Mouse (Mus musculus) hindbrain, embryonic 16.5 days (tissue): ENCODE results near the gene Prlh. TPM values are rescaled to one million over a fixed set of nuclear protein-coding genes. Genes with fewer than 3 reads are reported as not detected.

Experiments
- ATAC-seq: fragments of 200-750 bp; cut with Nextera tagmentation; 2 replicates; pipeline ENCODE4 v1.8.0; 2017; ENCODE audit warnings: moderate TSS enrichment, moderate library complexity
- H3K27ac ChIP-seq: fragments of 300-500 bp; sonication (generic); 2 replicates; pipeline ENCODE4 v1.5.1; 2014; ENCODE audit warnings: low read depth, mild to moderate bottlenecking, control low read depth, low read length, moderate library complexity
- H3K27me3 ChIP-seq: fragments of 300-500 bp; sonication (generic); replicated peaks from 2 replicates; pipeline ENCODE4 v1.6.1; 2014; ENCODE audit warnings: low read length; ENCODE audit not compliant: control insufficient read depth, insufficient read depth
- H3K36me3 ChIP-seq: fragments of 300-500 bp; sonication (generic); 2 replicates; pipeline ENCODE4 v1.6.1; 2014; ENCODE audit warnings: mild to moderate bottlenecking, low read length, moderate library complexity, mixed read lengths; ENCODE audit not compliant: control insufficient read depth, insufficient read depth
- H3K4me1 ChIP-seq: fragments of 300-500 bp; sonication (generic); 2 replicates; pipeline ENCODE4 v1.6.1; 2014; ENCODE audit warnings: low read depth, low read length; ENCODE audit not compliant: control insufficient read depth, insufficient read depth
- H3K4me2 ChIP-seq: fragments of 300-500 bp; sonication (generic); 2 replicates; pipeline ENCODE4 v1.6.1; 2014; ENCODE audit warnings: mild to moderate bottlenecking, low read length, control low read depth, moderate library complexity
- H3K4me3 ChIP-seq: fragments of 300-500 bp; sonication (generic); 2 replicates; pipeline ENCODE4 v1.5.1; 2014; ENCODE audit warnings: mild to moderate bottlenecking, low read length, control low read depth, moderate library complexity
- H3K9ac ChIP-seq: fragments of 300-500 bp; sonication (generic); 2 replicates; pipeline ENCODE4 v1.6.1; 2014; ENCODE audit warnings: low read depth, mild to moderate bottlenecking, control low read depth, low read length, moderate library complexity
- H3K9me3 ChIP-seq: fragments of 300-500 bp; sonication (generic); 2 replicates; pipeline ENCODE4 v1.6.1; 2014; ENCODE audit warnings: mild to moderate bottlenecking, low read length, moderate library complexity; ENCODE audit not compliant: control insufficient read depth
- WGBS: fragments of 180-500 bp; shearing (Covaris S2); extraction: QIAGEN DNeasy Blood & Tissue Kit; methylation state at CpG from one replicate; pipeline ENCODE4 v1.1.7; 2014; 5-methylcytosine and 5-hydroxymethylcytosine counted together
- polyA plus RNA-seq: library from polyadenylated mRNA; unstranded; fragments of >200 nt; fragmentation: Nextera tagmentation; extraction: Ambion mirVana; gene quantifications from 2 replicates; pipeline ENCODE4 v1.2.1, GENCODE M21; 2015

Prlh gene
- polyA plus RNA-seq, 1 experiment from 2014 or later, result not detected

DNA sequence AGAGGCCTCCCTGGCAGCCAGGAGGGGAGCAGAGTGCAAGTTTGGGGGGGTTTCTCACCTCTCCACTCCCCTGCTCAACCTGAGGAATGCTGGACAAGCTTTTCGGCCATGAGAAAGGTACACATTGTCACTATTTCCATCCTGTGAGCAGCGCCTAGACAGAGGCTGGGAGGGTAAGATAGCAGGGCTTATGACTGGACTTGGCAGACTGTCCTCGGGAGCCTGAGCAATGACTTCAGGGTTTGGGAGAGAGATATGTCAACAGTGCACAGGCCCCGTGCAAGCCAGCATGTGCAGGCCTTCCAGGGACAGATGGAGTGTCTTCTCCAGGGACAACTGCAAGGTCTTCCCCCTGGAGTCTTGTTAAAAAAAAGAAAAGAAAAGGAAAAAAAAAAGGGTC lies 12.9 kb upstream of the Prlh start:
- H3K4me3 ChIP-seq, result no peak overlapping the region
- H3K36me3 ChIP-seq, result no peaks in the 10 kb centered on the region
- H3K9ac ChIP-seq, result no peak overlapping the region
- 83% methylated on average over 4 of the region's 4 CpGs for WGBS
- no peaks in the 10 kb centered on the region for H3K4me1 ChIP-seq
- ATAC-seq, result no peak
- no peaks in the 10 kb centered on the region for H3K27me3 ChIP-seq
- no peak overlapping the region for H3K4me2 ChIP-seq
- H3K9me3 ChIP-seq, result no peaks in the 10 kb centered on the region
- no peak overlapping the region for H3K27ac ChIP-seq

DNA sequence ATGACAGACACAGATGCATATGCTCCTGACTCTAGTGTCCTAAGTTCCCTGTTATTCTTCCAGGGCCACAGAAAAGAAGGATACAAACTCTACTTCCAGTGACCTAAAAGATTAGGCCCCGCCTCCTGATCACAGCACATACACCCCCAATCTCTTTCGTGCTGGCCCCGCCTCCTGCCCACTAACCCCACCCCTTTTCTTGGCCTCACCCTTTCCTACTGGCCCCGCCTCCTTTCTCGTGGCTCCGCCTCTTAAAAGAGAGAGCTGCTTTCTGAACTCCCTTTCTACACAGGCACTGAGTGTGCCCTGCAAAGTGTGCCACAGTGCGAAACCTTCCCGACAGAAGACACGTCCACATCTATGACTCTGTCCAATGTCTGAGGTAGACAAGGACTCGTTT lies 7.7 kb upstream of the Prlh start:
- 51% methylated on average over 10 of the region's 10 CpGs for WGBS

DNA sequence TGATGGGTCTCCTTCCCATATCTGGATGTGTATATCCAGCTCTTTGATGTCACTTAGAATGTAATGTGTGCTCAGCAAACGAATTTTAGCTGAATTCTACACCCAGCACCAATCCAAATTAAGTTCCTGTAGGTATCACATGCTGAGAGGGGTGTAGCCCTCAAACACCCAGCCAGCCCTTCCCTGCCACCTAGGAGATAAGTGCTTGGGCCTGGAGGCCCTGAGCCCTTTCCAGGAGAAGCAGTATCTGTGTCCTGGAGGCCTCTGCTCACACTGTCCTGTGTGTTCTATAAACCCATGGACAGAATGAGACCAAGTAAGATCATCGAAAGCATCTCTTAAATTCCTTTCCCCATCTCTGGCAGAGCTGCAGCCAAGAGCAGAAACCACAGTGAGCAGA lies 5.7 kb upstream of the Prlh start:
- 73% methylated on average over 2 of the region's 2 CpGs for WGBS
- Histone ChIP-seq H3K4me2 (no peak overlapping the region), H3K36me3 (no peaks in the 10 kb centered on the region), H3K4me3 (no peak overlapping the region), H3K9me3 (no peaks in the 10 kb centered on the region), H3K27ac (no peak overlapping the region), H3K27me3 (no peaks in the 10 kb centered on the region; the same call in 1 of the 2 replicates), H3K4me1 (no peaks in the 10 kb centered on the region), H3K9ac (no peak overlapping the region)
- no peak for ATAC-seq

More for the DNA sequence above, 7.7 kb upstream of the Prlh start:
- H3K27ac ChIP-seq, result no peak overlapping the region
- H3K27me3 ChIP-seq, result no peaks in the 10 kb centered on the region
- no peaks in the 10 kb centered on the region for H3K36me3 ChIP-seq
- no peak overlapping the region for H3K4me3 ChIP-seq
- no peaks in the 10 kb centered on the region for H3K9me3 ChIP-seq
- H3K4me1 ChIP-seq, result no peaks in the 10 kb centered on the region
- no peak overlapping the region for H3K4me2 ChIP-seq
- ATAC-seq, result no peak
- H3K9ac ChIP-seq, result no peak overlapping the region

DNA sequence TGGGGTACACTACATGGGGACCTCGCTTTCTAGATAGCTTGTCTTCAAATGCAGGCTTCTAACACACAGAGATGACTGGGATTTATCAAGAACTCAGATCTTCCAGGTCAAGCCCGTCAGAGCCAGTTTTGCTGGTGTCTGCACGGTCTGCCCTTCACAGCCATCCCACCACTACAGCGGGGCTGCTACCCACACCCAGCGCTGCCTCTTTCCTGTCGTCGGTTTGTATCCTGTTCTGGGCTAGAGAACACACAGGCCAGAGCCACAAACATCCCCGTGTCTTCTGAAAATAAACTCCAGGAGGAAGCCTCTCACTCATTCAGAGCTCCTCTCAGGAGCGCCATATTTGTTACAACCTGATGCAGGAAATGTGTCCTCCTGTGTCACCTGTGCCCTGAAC lies 3.6 kb upstream of the Prlh start:
- WGBS, result 79% methylated on average over 9 of the region's 9 CpGs
- no peaks in the 10 kb centered on the region for H3K9me3 ChIP-seq
- no peaks in the 10 kb centered on the region; the same call in 1 of the 2 replicates for H3K27me3 ChIP-seq
- H3K4me3 ChIP-seq, result no peak overlapping the region
- no peak for ATAC-seq
- H3K36me3 ChIP-seq, result no peaks in the 10 kb centered on the region
- H3K4me1 ChIP-seq, result peaks cover 7% of the 10 kb centered on the region
- H3K27ac ChIP-seq, result no peak overlapping the region
- H3K4me2 ChIP-seq, result no peak overlapping the region
- no peak overlapping the region for H3K9ac ChIP-seq

DNA sequence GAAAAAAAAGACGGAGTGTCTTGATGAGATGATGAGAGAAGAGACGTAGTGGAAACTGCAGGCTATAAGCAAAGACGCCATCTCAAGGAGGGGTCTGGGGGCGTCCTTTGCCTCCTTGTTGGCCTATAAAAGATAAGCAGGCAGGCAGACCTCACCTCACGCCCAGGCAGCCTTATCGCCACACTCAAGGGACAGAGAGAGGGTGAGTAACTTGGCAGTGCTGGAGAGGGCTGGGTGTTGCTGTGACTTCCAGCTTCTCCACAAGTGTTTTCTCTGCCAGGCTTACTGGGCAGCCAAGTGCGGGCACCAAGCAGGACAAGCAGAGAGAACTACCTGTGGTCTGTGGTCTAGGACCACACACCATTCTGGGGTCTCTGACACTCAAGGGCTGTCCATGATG lies 1.2 kb upstream of the Prlh start:
- no peak overlapping the region for H3K4me2 ChIP-seq
- H3K4me3 ChIP-seq, result no peak overlapping the region
- H3K36me3 ChIP-seq, result no peaks in the 10 kb centered on the region
- H3K9ac ChIP-seq, result no peak overlapping the region
- 87% methylated on average over 7 of the region's 7 CpGs for WGBS
- H3K4me1 ChIP-seq, result peaks cover 7% of the 10 kb centered on the region
- H3K27ac ChIP-seq, result no peak overlapping the region
- no peaks in the 10 kb centered on the region; the same call in 1 of the 2 replicates for H3K27me3 ChIP-seq
- no peak for ATAC-seq
- H3K9me3 ChIP-seq, result no peaks in the 10 kb centered on the region

DNA sequence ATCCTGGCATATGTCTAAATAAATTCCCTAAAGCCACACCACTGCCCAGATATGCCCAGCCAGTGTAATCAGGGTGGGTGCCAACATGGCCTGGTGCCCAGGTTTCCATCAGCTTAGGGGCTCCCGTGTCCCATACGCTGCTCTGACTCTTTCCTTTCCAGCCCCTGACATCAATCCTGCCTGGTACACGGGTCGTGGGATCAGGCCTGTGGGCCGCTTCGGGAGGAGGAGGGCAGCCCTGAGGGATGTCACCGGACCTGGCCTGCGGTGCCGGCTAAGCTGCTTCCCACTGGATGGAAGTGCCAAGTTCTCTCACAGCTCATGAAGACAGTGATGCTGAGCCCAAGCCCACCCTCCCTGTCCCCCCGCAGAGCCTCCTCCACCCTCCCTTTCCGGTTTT lies 780 bp downstream of the Prlh start:
- Histone ChIP-seq H3K27ac (no peak overlapping the region), H3K4me3 (no peak overlapping the region), H3K9ac (no peak overlapping the region), H3K36me3 (no peaks in the 10 kb centered on the region), H3K4me1 (peaks cover 7% of the 10 kb centered on the region), H3K9me3 (no peaks in the 10 kb centered on the region), H3K27me3 (no peaks in the 10 kb centered on the region; the same call in 1 of the 2 replicates), H3K4me2 (peak overlapping the region; percentile 12; the same call in 1 of the 2 replicates)
- 57% methylated on average over 11 of the region's 11 CpGs for WGBS
- ATAC-seq, result peak; percentile 62

DNA sequence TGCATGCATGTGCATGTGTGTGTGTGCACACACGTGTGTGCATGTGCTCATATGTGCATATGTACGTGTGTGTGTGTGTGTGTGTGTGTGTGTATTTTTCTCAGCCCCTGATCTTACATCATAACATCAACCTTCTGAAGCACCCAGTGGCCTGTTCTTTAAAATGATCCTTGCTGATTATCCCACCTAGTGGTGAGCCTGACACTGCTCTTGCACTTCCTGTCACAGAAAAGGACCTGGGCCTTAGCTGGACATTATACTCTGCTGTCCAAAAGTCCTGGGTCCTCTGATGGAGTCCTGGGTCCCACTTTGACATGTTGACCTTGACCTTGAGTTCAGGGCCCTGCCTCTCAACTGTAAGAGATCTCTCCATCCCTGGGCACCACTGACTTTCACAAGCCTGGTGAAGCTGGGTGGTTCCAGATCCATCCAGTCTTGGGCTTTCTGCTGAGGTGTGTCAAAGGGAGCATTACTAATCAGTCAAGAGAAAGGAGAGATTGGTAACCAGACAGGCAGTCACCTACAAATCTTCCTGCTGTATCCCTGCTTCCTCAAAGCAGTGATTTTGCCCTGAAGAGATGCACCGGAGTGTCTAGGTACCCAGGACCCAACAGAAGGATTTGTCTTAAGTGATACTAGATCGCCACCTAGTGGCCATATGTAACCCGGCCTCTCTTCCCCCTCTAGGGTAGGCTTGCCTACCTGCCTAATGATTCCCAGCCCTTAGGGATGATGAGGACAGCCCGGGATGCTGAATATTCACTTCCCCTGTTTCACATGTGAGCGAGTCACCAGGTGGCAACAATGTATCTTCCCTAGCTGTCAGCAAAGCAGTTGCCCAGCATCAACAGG lies 3.6 kb downstream of the Prlh start:
- H3K27ac ChIP-seq, result no peak overlapping the region
- peak; percentile 87 for ATAC-seq
- H3K4me1 ChIP-seq, result peaks cover 7% of the 10 kb centered on the region
- WGBS, result 34% methylated on average over 7 of the region's 7 CpGs
- H3K4me2 ChIP-seq, result no peak overlapping the region
- H3K27me3 ChIP-seq, result peaks cover 2% of the 10 kb centered on the region; the same call in 1 of the 2 replicates
- H3K4me3 ChIP-seq, result no peak overlapping the region
- no peaks in the 10 kb centered on the region for H3K36me3 ChIP-seq
- no peaks in the 10 kb centered on the region for H3K9me3 ChIP-seq
- H3K9ac ChIP-seq, result no peak overlapping the region

DNA sequence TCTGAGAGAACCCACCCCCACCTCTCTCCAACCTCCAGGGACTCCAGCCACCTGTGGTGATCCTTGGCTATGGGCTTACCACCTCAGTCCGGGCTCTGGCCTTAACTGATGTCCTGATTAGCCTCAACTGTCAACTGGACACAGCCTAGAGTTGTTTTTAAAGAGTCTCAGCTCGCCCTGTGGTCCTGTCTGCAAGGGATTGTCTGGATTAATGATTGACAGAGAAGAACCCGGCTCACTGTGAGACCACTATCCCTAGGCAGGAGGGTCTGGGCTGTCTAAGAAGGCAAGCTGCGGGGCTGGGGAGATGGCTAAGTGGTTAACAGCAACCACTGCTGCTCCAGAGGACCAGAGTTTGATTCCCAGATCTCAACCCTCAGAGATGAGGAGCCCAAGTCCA lies 9.6 kb downstream of the Prlh start:
- Histone ChIP-seq H3K4me3 (no peak overlapping the region), H3K4me2 (no peak overlapping the region), H3K9ac (no peak overlapping the region), H3K27ac (no peak overlapping the region), H3K9me3 (no peaks in the 10 kb centered on the region), H3K4me1 (no peaks in the 10 kb centered on the region; the same call in none of the 2 replicates), H3K27me3 (peaks cover 2% of the 10 kb centered on the region; the same call in 1 of the 2 replicates), H3K36me3 (no peaks in the 10 kb centered on the region)
- ATAC-seq, result no peak
- WGBS, result 30% methylated on average over 4 of the region's 4 CpGs

DNA sequence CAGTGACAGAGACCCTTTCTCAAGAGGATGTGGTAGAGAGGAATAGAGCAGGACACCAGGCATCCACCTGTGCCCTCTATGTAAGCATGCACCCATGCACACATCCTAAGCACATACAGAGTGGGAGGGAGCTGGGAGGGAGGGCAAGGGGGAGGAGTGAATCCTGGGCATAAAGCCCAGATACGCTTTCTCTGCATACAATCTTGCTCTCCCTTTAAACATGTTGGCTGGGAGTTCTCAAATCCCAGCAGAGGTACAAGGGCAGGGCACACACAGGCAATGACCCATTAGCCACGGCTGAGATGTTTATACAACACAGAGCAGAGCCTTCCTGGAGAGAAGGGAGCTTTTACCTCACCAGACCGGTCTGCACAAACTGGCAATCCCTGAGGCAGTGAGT lies 10.1 kb downstream of the Prlh start:
- no peaks in the 10 kb centered on the region for H3K36me3 ChIP-seq
- 21% methylated on average over 3 of the region's 3 CpGs for WGBS
- no peak overlapping the region for H3K27ac ChIP-seq
- ATAC-seq, result peak; percentile 41
- no peaks in the 10 kb centered on the region for H3K9me3 ChIP-seq
- H3K4me1 ChIP-seq, result peaks cover 4% of the 10 kb centered on the region
- H3K27me3 ChIP-seq, result peaks cover 2% of the 10 kb centered on the region; the same call in 1 of the 2 replicates
- H3K4me2 ChIP-seq, result no peak overlapping the region
- no peak overlapping the region for H3K4me3 ChIP-seq
- H3K9ac ChIP-seq, result no peak overlapping the region
